Comparison of ENCODE assay signal across 8 mouse cellular contexts in genomic region chr8:71475702-71476075, GRCm38 (mm10). TPM values are rescaled to one million over a fixed set of nuclear protein-coding genes. Genes with fewer than 3 reads are reported as not detected.
DNase-seq lines count a peak whose midpoint lies in the region; ATAC-seq and TF ChIP-seq lines count a peak whose summit lies in the region.

No protein-coding gene starts in this region.

- no peaks in the 10 kb centered on the region for H3K27me3 ChIP-seq in kidney, embryonic 15.5 days
- H3K27me3 ChIP-seq in kidney, adult 2 months (replicated peaks; ENCODE audit: control insufficient read depth, insufficient read depth, low read length): no peaks in the 10 kb centered on the region
- H3K27me3 ChIP-seq in embryonic facial prominence, embryonic 12.5 days: no peaks in the 10 kb centered on the region
- H3K27me3 ChIP-seq in intestine, embryonic 14.5 days (replicated peaks; ENCODE audit: control insufficient read depth, insufficient read depth, low read length): no peaks in the 10 kb centered on the region
- peaks cover 6% of the 10 kb centered on the region; the same call in 1 of the 2 replicates for H3K27me3 ChIP-seq in neural tube, embryonic 12.5 days (replicated peaks)

- no peak for TF ChIP-seq CTCF in kidney, adult 2 months (conservative IDR thresholded peaks at IDR 0.05; ENCODE audit: insufficient read depth, insufficient read length, low read depth, low read length)

- no peaks in the 10 kb centered on the region for H3K9me3 ChIP-seq in kidney, embryonic 15.5 days (replicated peaks)
- no peaks in the 10 kb centered on the region for H3K9me3 ChIP-seq in embryonic facial prominence, embryonic 12.5 days
- no peaks in the 10 kb centered on the region for H3K9me3 ChIP-seq in intestine, embryonic 14.5 days (ENCODE audit: control insufficient read depth, low read length)
- no peaks in the 10 kb centered on the region for H3K9me3 ChIP-seq in neural tube, embryonic 12.5 days

- H3K36me3 ChIP-seq in kidney, embryonic 15.5 days: peaks cover 64% of the 10 kb centered on the region
- no peaks in the 10 kb centered on the region for H3K36me3 ChIP-seq in kidney, adult 2 months (ENCODE audit: control insufficient read depth, insufficient read depth, low read length)
- peaks cover 68% of the 10 kb centered on the region for H3K36me3 ChIP-seq in embryonic facial prominence, embryonic 12.5 days
- peaks cover 66% of the 10 kb centered on the region for H3K36me3 ChIP-seq in intestine, embryonic 14.5 days (ENCODE audit: control insufficient read depth, insufficient read depth, low read length)
- peaks cover 70% of the 10 kb centered on the region for H3K36me3 ChIP-seq in neural tube, embryonic 12.5 days

- peak overlapping the region; percentile 92 for H3K4me2 ChIP-seq in kidney, embryonic 15.5 days
- H3K4me2 ChIP-seq in embryonic facial prominence, embryonic 12.5 days (replicated peaks): peak overlapping the region; percentile 91
- H3K4me2 ChIP-seq in intestine, embryonic 14.5 days (ENCODE audit: low read length): peak overlapping the region; percentile 79
- H3K4me2 ChIP-seq in neural tube, embryonic 12.5 days (replicated peaks): peak overlapping the region; percentile 93

- H3K4me1 ChIP-seq in kidney, embryonic 15.5 days: peaks cover 37% of the 10 kb centered on the region
- H3K4me1 ChIP-seq in kidney, adult 2 months (ENCODE audit: control insufficient read depth, insufficient read depth, low read length): peaks cover 2% of the 10 kb centered on the region; the same call in 1 of the 2 replicates
- peaks cover 18% of the 10 kb centered on the region for H3K4me1 ChIP-seq in embryonic facial prominence, embryonic 12.5 days
- H3K4me1 ChIP-seq in intestine, embryonic 14.5 days (replicated peaks; ENCODE audit: control insufficient read depth, insufficient read depth, low read length): peaks cover 10% of the 10 kb centered on the region
- H3K4me1 ChIP-seq in neural tube, embryonic 12.5 days: peaks cover 25% of the 10 kb centered on the region

- no peak for DNase-seq in kidney, adult 2 months
- peak; percentile 60 for DNase-seq in intestine, embryonic 14.5 days (ENCODE audit: low spot score)
- DNase-seq in urinary bladder, postnatal 36 days (ENCODE audit: low spot score in 2 of 2): no peak
- no peak for DNase-seq in B cell, adult 2 months
- DNase-seq in ovary, adult 18-20 months (ENCODE audit: low spot score): no peak

- 19% methylated on average over 4 of the region's 4 CpGs for WGBS in kidney, embryonic 15.5 days
- WGBS in kidney, adult 2 months: 38% methylated on average over 4 of the region's 4 CpGs
- WGBS in embryonic facial prominence, embryonic 12.5 days: 21% methylated on average over 4 of the region's 4 CpGs
- WGBS in intestine, embryonic 14.5 days: 24% methylated on average over 4 of the region's 4 CpGs
- 27% methylated on average over 4 of the region's 4 CpGs for WGBS in neural tube, embryonic 12.5 days

- ATAC-seq in kidney, embryonic 15.5 days (replicated peaks; ENCODE audit: low FRiP score): 0 out of 2 replicates have a peak, but pooled peaks have one; percentile 13
- ATAC-seq in embryonic facial prominence, embryonic 12.5 days (ENCODE audit: insufficient number of reproducible peaks, insufficient read depth, low FRiP score, low TSS enrichment): no peak
- 0 out of 2 replicates have a peak, but pooled peaks have one; percentile 24 for ATAC-seq in intestine, embryonic 14.5 days (replicated peaks; ENCODE audit: low FRiP score, low TSS enrichment, low read depth)
- ATAC-seq in neural tube, embryonic 12.5 days (ENCODE audit: low FRiP score, low read depth): peak; percentile 11; the same call in 1 of the 2 replicates

- no peak for TF ChIP-seq POLR2A in kidney, adult 2 months (IDR thresholded peaks at IDR 0.05; ENCODE audit: low read depth, low read length)

- H3K9ac ChIP-seq in kidney, embryonic 15.5 days: peak overlapping the region; percentile 64
- peak overlapping the region; percentile 74 for H3K9ac ChIP-seq in embryonic facial prominence, embryonic 12.5 days
- peak overlapping the region; percentile 63 for H3K9ac ChIP-seq in intestine, embryonic 14.5 days (ENCODE audit: low read length)
- H3K9ac ChIP-seq in neural tube, embryonic 12.5 days: peak overlapping the region; percentile 78

- H3K4me3 ChIP-seq in kidney, embryonic 15.5 days (replicated peaks): peak overlapping the region; percentile 58
- no peak overlapping the region for H3K4me3 ChIP-seq in kidney, adult 2 months (ENCODE audit: insufficient read depth, low read depth, low read length)
- H3K4me3 ChIP-seq in embryonic facial prominence, embryonic 12.5 days: peak overlapping the region; percentile 60
- H3K4me3 ChIP-seq in intestine, embryonic 14.5 days (ENCODE audit: low read depth, low read length): peak overlapping the region; percentile 51
- H3K4me3 ChIP-seq in neural tube, embryonic 12.5 days: peak overlapping the region; percentile 57

- peak overlapping the region; percentile 90 for H3K27ac ChIP-seq in kidney, embryonic 15.5 days
- no peak overlapping the region for H3K27ac ChIP-seq in kidney, adult 2 months (ENCODE audit: insufficient read depth, low read depth, low read length)
- H3K27ac ChIP-seq in embryonic facial prominence, embryonic 12.5 days: 0 out of 2 replicates have a peak overlapping the region, but pooled peaks have one; percentile 85
- H3K27ac ChIP-seq in intestine, embryonic 14.5 days (ENCODE audit: low read depth): no peak overlapping the region
- H3K27ac ChIP-seq in neural tube, embryonic 12.5 days: 0 out of 2 replicates have a peak overlapping the region, but pooled peaks have one; percentile 76

RNA-seq across cellular contexts. Expression of gene Dda1, which starts 6.7 kb away (rescaled TPM):
- 98.1 and 106 TPM in 2 replicates for polyA plus RNA-seq in kidney, embryonic 15.5 days (2015; fragmentation: Nextera tagmentation; extraction: Ambion mirVana)
- polyA plus RNA-seq in kidney, adult 2 months (2012; rRNA removed): 61.5 and 62.6 TPM in 2 replicates
- 108 and 117 TPM in 2 replicates for polyA plus RNA-seq in embryonic facial prominence, embryonic 12.5 days (2016; fragmentation: Nextera tagmentation; extraction: Ambion mirVana)
- polyA plus RNA-seq in intestine, embryonic 14.5 days (2014; fragmentation: Nextera tagmentation; extraction: Ambion mirVana): 102 TPM in 2 replicates
- polyA plus RNA-seq in neural tube, embryonic 12.5 days (2016; fragmentation: Nextera tagmentation; extraction: Ambion mirVana): 189 and 194 TPM in 2 replicates

RNA-seq across cellular contexts. Expression of gene Ano8, which starts 10.1 kb away (rescaled TPM):
- 1.4 and 2.0 TPM in 2 replicates for polyA plus RNA-seq in kidney, embryonic 15.5 days (2015; fragmentation: Nextera tagmentation; extraction: Ambion mirVana)
- polyA plus RNA-seq in kidney, adult 2 months (2012; rRNA removed): 12.6 and 15.2 TPM in 2 replicates
- 9.6 and 10.7 TPM in 2 replicates for polyA plus RNA-seq in embryonic facial prominence, embryonic 12.5 days (2016; fragmentation: Nextera tagmentation; extraction: Ambion mirVana)
- 1.2 and 1.7 TPM in 2 replicates for polyA plus RNA-seq in intestine, embryonic 14.5 days (2014; fragmentation: Nextera tagmentation; extraction: Ambion mirVana)
- 19.7 and 23.7 TPM in 2 replicates for polyA plus RNA-seq in neural tube, embryonic 12.5 days (2016; fragmentation: Nextera tagmentation; extraction: Ambion mirVana)

RNA-seq across cellular contexts. Expression of gene Mrpl34, which starts 10.9 kb away (rescaled TPM):
- polyA plus RNA-seq in kidney, embryonic 15.5 days (2015; fragmentation: Nextera tagmentation; extraction: Ambion mirVana): 178 and 198 TPM in 2 replicates
- polyA plus RNA-seq in kidney, adult 2 months (2012; rRNA removed): 168 and 186 TPM in 2 replicates
- polyA plus RNA-seq in embryonic facial prominence, embryonic 12.5 days (2016; fragmentation: Nextera tagmentation; extraction: Ambion mirVana): 169 TPM in 2 replicates
- 183 and 191 TPM in 2 replicates for polyA plus RNA-seq in intestine, embryonic 14.5 days (2014; fragmentation: Nextera tagmentation; extraction: Ambion mirVana)
- polyA plus RNA-seq in neural tube, embryonic 12.5 days (2016; fragmentation: Nextera tagmentation; extraction: Ambion mirVana): 234 and 246 TPM in 2 replicates

RNA-seq across cellular contexts. Expression of gene Gtpbp3, which starts 12.2 kb away (rescaled TPM):
- polyA plus RNA-seq in kidney, embryonic 15.5 days (2015; fragmentation: Nextera tagmentation; extraction: Ambion mirVana): 21.3 and 22.9 TPM in 2 replicates
- polyA plus RNA-seq in kidney, adult 2 months (2012; rRNA removed): 20.2 and 25.0 TPM in 2 replicates
- polyA plus RNA-seq in embryonic facial prominence, embryonic 12.5 days (2016; fragmentation: Nextera tagmentation; extraction: Ambion mirVana): 23.0 and 25.0 TPM in 2 replicates
- polyA plus RNA-seq in intestine, embryonic 14.5 days (2014; fragmentation: Nextera tagmentation; extraction: Ambion mirVana): 6.1 and 6.2 TPM in 2 replicates
- 13.6 and 16.3 TPM in 2 replicates for polyA plus RNA-seq in neural tube, embryonic 12.5 days (2016; fragmentation: Nextera tagmentation; extraction: Ambion mirVana)

RNA-seq across cellular contexts. Expression of gene Abhd8, which starts 12.2 kb away (rescaled TPM):
- polyA plus RNA-seq in kidney, embryonic 15.5 days (2015; fragmentation: Nextera tagmentation; extraction: Ambion mirVana): 42.8 and 47.0 TPM in 2 replicates
- 29.8 and 38.3 TPM in 2 replicates for polyA plus RNA-seq in kidney, adult 2 months (2012; rRNA removed)
- 89.4 and 92.7 TPM in 2 replicates for polyA plus RNA-seq in embryonic facial prominence, embryonic 12.5 days (2016; fragmentation: Nextera tagmentation; extraction: Ambion mirVana)
- 29.4 and 30.8 TPM in 2 replicates for polyA plus RNA-seq in intestine, embryonic 14.5 days (2014; fragmentation: Nextera tagmentation; extraction: Ambion mirVana)
- 121 and 128 TPM in 2 replicates for polyA plus RNA-seq in neural tube, embryonic 12.5 days (2016; fragmentation: Nextera tagmentation; extraction: Ambion mirVana)

Comparison
In these comparisons a context has a peak if more than half of its experiments do, and no peak if none do; other contexts are left out.
1. H3K27ac ChIP-seq: peak in kidney, embryonic 15.5 days (single experiment), embryonic facial prominence, embryonic 12.5 days (single experiment) and neural tube, embryonic 12.5 days (single experiment); none in kidney, adult 2 months (single experiment) and intestine, embryonic 14.5 days (single experiment).
2. Peak in every context shown above with its lines, with median percentiles within 50 percentile points of each other: H3K4me2 ChIP-seq and H3K9ac ChIP-seq.